Mouse (Mus musculus) splenic B cell, adult 2 months (primary cell): ENCODE data around the gene Dhrs1.

Experiments
- DNase-seq: peaks from one replicate; pipeline ENCODE4 v3.0.0-alpha.2; 2011; ENCODE audit warnings: low read depth, low spot score
- H3K27me3 ChIP-seq: 2 replicates; pipeline ENCODE4 v1.6.1; 2012; ENCODE audit warnings: mild to moderate bottlenecking, low read length, moderate library complexity, mixed read lengths; ENCODE audit not compliant: control insufficient read depth, poor library complexity, insufficient read depth, severe bottlenecking
- H3K36me3 ChIP-seq: 2 replicates; pipeline ENCODE4 v1.6.1; 2012; ENCODE audit warnings: mild to moderate bottlenecking, low read length, moderate library complexity, mixed read lengths; ENCODE audit not compliant: control insufficient read depth, poor library complexity, insufficient read depth, severe bottlenecking

The Dhrs1 gene

GRCm38 (mm10) chr14:55737086-55737687 is 8.3 kb downstream of the Dhrs1 start:
- H3K36me3 ChIP-seq, result peaks cover 4% of the 10 kb centered on the region; the same call in 1 of the 2 replicates

GRCm38 (mm10) chr14:55735758-55736157 is 9.7 kb downstream of the Dhrs1 start:
- DNase-seq, result no peak
- peaks cover 4% of the 10 kb centered on the region; the same call in 1 of the 2 replicates for H3K36me3 ChIP-seq

More at GRCm38 (mm10) chr14:55737086-55737687, 8.3 kb downstream of the Dhrs1 start:
- H3K27me3 ChIP-seq, result no peaks in the 10 kb centered on the region
- DNase-seq, result no peak

GRCm38 (mm10) chr14:55735334-55735733 is 10.2 kb downstream of the Dhrs1 start:
- no peak for DNase-seq
- Histone ChIP-seq H3K27me3 (no peaks in the 10 kb centered on the region), H3K36me3 (peaks cover 2% of the 10 kb centered on the region; the same call in 1 of the 2 replicates)

More at GRCm38 (mm10) chr14:55735758-55736157, 9.7 kb downstream of the Dhrs1 start:
- H3K27me3 ChIP-seq, result no peaks in the 10 kb centered on the region

GRCm38 (mm10) chr14:55734869-55735268 is 10.6 kb downstream of the Dhrs1 start:
- no peaks in the 10 kb centered on the region for H3K27me3 ChIP-seq
- DNase-seq, result no peak
- H3K36me3 ChIP-seq, result peaks cover 2% of the 10 kb centered on the region; the same call in 1 of the 2 replicates

GRCm38 (mm10) chr14:55733889-55734288 is 11.6 kb downstream of the Dhrs1 start:
- Histone ChIP-seq H3K27me3 (no peaks in the 10 kb centered on the region), H3K36me3 (peaks cover 2% of the 10 kb centered on the region; the same call in 1 of the 2 replicates)
- DNase-seq, result no peak

- Histone ChIP-seq H3K27me3 (no peaks in the 10 kb centered on the region), H3K36me3 (no peaks in the 10 kb centered on the region)
- DNase-seq, result no peak
Observed at GRCm38 (mm10) chr14:55730531-55731032, 14.9 kb downstream of the Dhrs1 start.

- DNase-seq, result no peak
- H3K36me3 ChIP-seq, result no peaks in the 10 kb centered on the region
- no peaks in the 10 kb centered on the region for H3K27me3 ChIP-seq
Observed at GRCm38 (mm10) chr14:55730116-55730515, 15.4 kb downstream of the Dhrs1 start.

- peak; percentile 63 for DNase-seq
- no peaks in the 10 kb centered on the region for H3K36me3 ChIP-seq
- H3K27me3 ChIP-seq, result no peaks in the 10 kb centered on the region
Observed at GRCm38 (mm10) chr14:55727889-55728685, 17.4 kb downstream of the Dhrs1 start.

- DNase-seq, result no peak
Observed at GRCm38 (mm10) chr14:55726261-55726660, 19.2 kb downstream of the Dhrs1 start.

GRCm38 (mm10) chr14:55724411-55724871 is 21.0 kb downstream of the Dhrs1 start:
- DNase-seq, result peak; percentile 93
- Histone ChIP-seq H3K27me3 (no peaks in the 10 kb centered on the region), H3K36me3 (peaks cover 6% of the 10 kb centered on the region; the same call in 1 of the 2 replicates)

More at GRCm38 (mm10) chr14:55726261-55726660, 19.2 kb downstream of the Dhrs1 start:
- H3K27me3 ChIP-seq, result no peaks in the 10 kb centered on the region
- no peaks in the 10 kb centered on the region for H3K36me3 ChIP-seq

- Histone ChIP-seq H3K27me3 (no peaks in the 10 kb centered on the region), H3K36me3 (peaks cover 14% of the 10 kb centered on the region)
- DNase-seq, result no peak
Observed at GRCm38 (mm10) chr14:55723433-55723832, 22.1 kb downstream of the Dhrs1 start.

- peaks cover 21% of the 10 kb centered on the region for H3K36me3 ChIP-seq
- DNase-seq, result no peak
- H3K27me3 ChIP-seq, result no peaks in the 10 kb centered on the region
Observed at GRCm38 (mm10) chr14:55722438-55722945, 23.0 kb downstream of the Dhrs1 start.

GRCm38 (mm10) chr14:55721700-55722437 is 23.6 kb downstream of the Dhrs1 start, which contains the start of gene Rabggta:
Gene Rabggta (minus strand): TSS chr14:55722263.
- DNase-seq, result peak; percentile 97
- H3K27me3 ChIP-seq, result no peaks in the 10 kb centered on the region
- peaks cover 24% of the 10 kb centered on the region for H3K36me3 ChIP-seq

- Histone ChIP-seq H3K27me3 (no peaks in the 10 kb centered on the region), H3K36me3 (peaks cover 25% of the 10 kb centered on the region)
- no peak for DNase-seq
Observed at GRCm38 (mm10) chr14:55721076-55721475, 24.4 kb downstream of the Dhrs1 start.
